Mouse (Mus musculus): ENCODE measurements around the gene Dhx9.

- no peak for TF ChIP-seq USF1 (IDR thresholded peaks at IDR 0.05; ENCODE audit: low read depth)
- no peak for TF ChIP-seq SRF (IDR thresholded peaks at IDR 0.05; ENCODE audit: control insufficient read depth, insufficient read length, low read depth)
- no peak for TF ChIP-seq MYOD1 (IDR thresholded peaks at IDR 0.05; ENCODE audit: control insufficient read depth in 1 of 3, insufficient read length in 2 of 3, low read depth in 2 of 3)
- no peak for TF ChIP-seq POLR2A (IDR thresholded peaks at IDR 0.05; ENCODE audit: insufficient read length, low read depth)
- no peak for TF ChIP-seq TCF12 (IDR thresholded peaks at IDR 0.05; ENCODE audit: insufficient read depth, poor library complexity, severe bottlenecking)
- no peak for TF ChIP-seq CEBPB (IDR thresholded peaks at IDR 0.05; ENCODE audit: insufficient read depth, poor library complexity, severe bottlenecking)
- no peak for TF ChIP-seq MAX (IDR thresholded peaks at IDR 0.05; ENCODE audit: low read depth)
- TF ChIP-seq MYOG (IDR thresholded peaks at IDR 0.05; ENCODE audit: control insufficient read depth in 1 of 3, insufficient read depth in 1 of 3, insufficient read length in 2 of 3, low read depth in 2 of 3), result peak in 1 of 3 experiments; percentile 2
- TF ChIP-seq REST (IDR thresholded peaks at IDR 0.05; ENCODE audit: insufficient read depth, insufficient read length), result no peak
- no peak for TF ChIP-seq POLR2AphosphoS2 (IDR thresholded peaks at IDR 0.05; ENCODE audit: insufficient read length, low read depth)
- no peak for TF ChIP-seq TCF3 (IDR thresholded peaks at IDR 0.05; ENCODE audit: insufficient read length, low read depth)
Observed at GRCm38 (mm10) chr1:153424770-153425584, 62.5 kb downstream of the Dhx9 start, which contains the start of gene Shcbp1l.
